Mouse (Mus musculus): ENCODE data around the gene C1qtnf2. TPM values are rescaled to one million over a fixed set of nuclear protein-coding genes. Genes with fewer than 3 reads are reported as not detected.

The C1qtnf2 gene
- 10 to 100 TPM; 15.4 to 15.8 TPM for total RNA-seq (2021)

DNA sequence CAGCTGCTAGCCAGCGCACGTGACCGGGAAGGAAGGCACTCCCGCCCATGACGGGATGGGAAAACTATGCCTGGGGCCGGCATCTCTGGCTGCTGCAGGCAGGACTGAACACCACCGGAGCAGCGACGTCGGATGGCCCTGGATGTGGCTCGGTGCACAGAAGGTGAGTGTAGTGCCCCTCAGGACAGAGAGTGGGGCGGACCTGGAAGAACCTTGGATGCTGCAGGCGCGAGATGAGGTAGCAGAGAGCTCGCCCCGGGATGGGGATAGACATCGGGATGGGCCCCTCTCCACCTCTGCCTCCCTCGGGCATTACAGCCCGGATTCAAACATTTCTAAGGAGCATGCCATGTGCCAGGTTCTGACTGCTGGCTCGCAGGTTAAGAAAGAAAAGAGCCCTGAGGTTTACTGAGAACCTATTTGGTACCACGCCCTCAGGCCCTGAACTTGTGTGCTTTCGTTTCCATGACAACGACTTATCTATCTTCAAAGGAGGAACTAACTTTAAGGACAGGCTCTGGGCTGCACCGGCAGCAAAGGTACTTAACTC is at the start of gene C1qtnf2:
TSS of gene C1qtnf2 (plus strand) at position 52 of the 550 bp plus-strand sequence.
- intact Hi-C loops (cut with DNase I): loop anchor here (5.0 kb wide), 1 partner anchor 623 kb away; no protein-coding TSS in a partner anchor
- DNase-seq: peak; percentile 77 to 82

GRCm38 (mm10) chr11:43424386-43424785 is 49.7 kb upstream of the C1qtnf2 start:
- no peak for DNase-seq
- intact Hi-C loops (cut with DNase I): no loop called here

- DNase-seq: no peak
- intact Hi-C loops (cut with DNase I): no loop called here
Observed at GRCm38 (mm10) chr11:43425166-43425709, 48.8 kb upstream of the C1qtnf2 start.

- peak; percentile 88 for DNase-seq
- intact Hi-C loops (cut with DNase I): no loop called here
Observed at GRCm38 (mm10) chr11:43425824-43426413, 48.2 kb upstream of the C1qtnf2 start, which contains the start of gene Pttg1. Gene Pttg1 (minus strand): TSS chr11:43426251.

DNA sequence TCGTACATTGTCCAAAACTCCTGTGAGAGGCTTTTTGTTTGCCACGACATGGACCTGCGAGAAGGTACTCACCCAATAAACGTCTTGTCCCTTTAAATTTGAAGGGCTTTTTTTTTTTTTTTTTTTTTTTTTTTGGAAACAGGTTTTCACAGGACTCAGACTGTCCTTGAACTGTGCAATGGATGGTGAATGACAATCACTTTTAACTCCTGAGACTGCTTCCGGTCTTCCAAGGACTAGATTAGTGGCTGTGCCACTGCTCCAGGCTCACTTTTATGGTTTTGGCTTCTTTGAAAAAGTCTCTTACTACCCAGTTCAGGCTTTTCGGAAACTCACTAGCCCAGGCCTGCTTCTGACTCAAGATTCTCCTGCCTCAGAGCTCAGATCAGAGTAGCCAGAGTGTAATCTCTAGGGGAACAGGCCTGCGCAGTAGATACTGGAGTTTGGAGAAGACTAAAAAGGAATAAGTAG is 47.6 kb upstream of the C1qtnf2 start:
- peak in 1 of 2 experiments; percentile 65 for DNase-seq
- intact Hi-C loops (cut with DNase I): no loop called here

GRCm38 (mm10) chr11:43433254-43434023 is 40.6 kb upstream of the C1qtnf2 start, which contains the start of gene Slu7:
Gene Slu7 (plus strand): TSS chr11:43433744.
- intact Hi-C loops (cut with DNase I): no loop called here

DNA sequence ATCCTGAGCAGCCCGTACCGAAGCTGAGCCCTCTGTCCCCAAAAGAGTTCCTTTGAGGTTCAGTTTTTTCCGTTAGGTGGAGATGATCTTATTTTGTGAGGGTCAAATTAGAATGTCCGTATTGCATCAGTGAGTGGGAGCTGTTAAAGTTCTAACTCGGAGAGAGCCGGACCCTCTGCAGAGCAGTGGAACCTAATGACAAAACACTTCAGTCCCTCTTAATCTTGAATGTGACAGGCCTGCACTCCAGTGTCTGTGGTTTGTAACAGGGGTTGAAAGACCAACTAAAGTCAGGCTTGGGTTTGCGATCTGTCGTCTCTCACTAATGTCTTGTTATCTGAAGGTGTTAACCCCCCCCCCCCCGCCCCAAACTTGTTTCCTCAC is 40.1 kb upstream of the C1qtnf2 start:
- intact Hi-C loops (cut with DNase I): no loop called here
- DNase-seq: no peak

More at GRCm38 (mm10) chr11:43433254-43434023, 40.6 kb upstream of the C1qtnf2 start, which contains the start of gene Slu7:
- peak; percentile 83 to 86 for DNase-seq

- DNase-seq: no peak
- intact Hi-C loops (cut with DNase I): no loop called here
Observed at GRCm38 (mm10) chr11:43441121-43441520, 33.0 kb upstream of the C1qtnf2 start.

GRCm38 (mm10) chr11:43443183-43443582 is 30.9 kb upstream of the C1qtnf2 start:
- intact Hi-C loops (cut with DNase I): no loop called here
- DNase-seq: no peak

- no peak for DNase-seq
- intact Hi-C loops (cut with DNase I): loop anchor here (5.0 kb wide), 1 partner anchor 162 kb away; no protein-coding TSS in a partner anchor
Observed at GRCm38 (mm10) chr11:43449916-43450315, 24.2 kb upstream of the C1qtnf2 start.

DNA sequence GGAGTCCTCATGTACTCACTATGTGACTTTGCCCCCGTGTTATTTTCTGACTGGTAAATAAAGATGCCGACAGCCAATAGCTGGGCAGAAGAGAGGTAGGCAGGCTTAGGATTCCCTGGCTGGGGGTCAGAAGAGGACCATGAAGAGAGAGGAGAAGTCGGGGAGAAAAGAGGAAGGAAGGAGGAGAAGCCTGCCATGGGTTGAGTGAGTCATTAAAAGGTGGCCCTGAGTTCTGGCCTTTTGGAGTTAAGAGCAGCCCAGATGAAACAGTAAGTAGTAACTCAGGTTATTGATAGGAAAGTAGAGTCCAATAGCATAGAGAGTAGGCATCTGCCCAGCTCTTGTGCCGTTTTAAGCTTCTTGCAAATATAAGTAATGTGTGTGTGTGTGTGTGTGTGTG is 22.8 kb upstream of the C1qtnf2 start:
- intact Hi-C loops (cut with DNase I): loop anchor here (5.0 kb wide), 1 partner anchor 161 kb away; no protein-coding TSS in a partner anchor

DNA sequence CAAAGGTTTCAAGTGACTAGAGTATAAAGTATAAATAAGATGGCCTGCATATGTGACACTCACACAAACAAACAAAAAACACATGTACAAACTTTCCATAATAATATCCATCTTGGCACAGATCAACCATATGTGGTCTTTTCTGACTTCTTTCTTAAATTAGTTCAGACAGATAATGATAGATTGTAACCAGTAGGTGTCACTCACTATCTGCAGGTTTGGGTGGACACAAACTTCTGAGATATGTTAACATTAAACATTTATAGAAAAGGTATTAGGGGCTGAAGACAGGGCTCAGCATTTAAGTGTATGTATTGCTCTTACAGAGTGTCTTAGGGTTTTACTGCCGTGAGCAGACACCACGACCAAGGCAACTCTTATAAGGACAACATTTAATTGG is 21.8 kb upstream of the C1qtnf2 start:
- intact Hi-C loops (cut with DNase I): loop anchor here (1.0 to 5.0 kb wide), 2 partner anchors 40 to 160 kb away; no protein-coding TSS in a partner anchor

More for the DNA sequence above, 22.8 kb upstream of the C1qtnf2 start:
- no peak for DNase-seq

GRCm38 (mm10) chr11:43463204-43463603 is 10.9 kb upstream of the C1qtnf2 start:
- intact Hi-C loops (cut with DNase I): no loop called here
- no peak for DNase-seq

More for the DNA sequence above, 21.8 kb upstream of the C1qtnf2 start:
- DNase-seq: no peak

GRCm38 (mm10) chr11:43470118-43470517 is 4.0 kb upstream of the C1qtnf2 start:
- intact Hi-C loops (cut with DNase I): loop anchor here (5.0 kb wide), 1 partner anchor 627 kb away; no protein-coding TSS in a partner anchor
- peak; percentile 65 to 75 for DNase-seq

DNA sequence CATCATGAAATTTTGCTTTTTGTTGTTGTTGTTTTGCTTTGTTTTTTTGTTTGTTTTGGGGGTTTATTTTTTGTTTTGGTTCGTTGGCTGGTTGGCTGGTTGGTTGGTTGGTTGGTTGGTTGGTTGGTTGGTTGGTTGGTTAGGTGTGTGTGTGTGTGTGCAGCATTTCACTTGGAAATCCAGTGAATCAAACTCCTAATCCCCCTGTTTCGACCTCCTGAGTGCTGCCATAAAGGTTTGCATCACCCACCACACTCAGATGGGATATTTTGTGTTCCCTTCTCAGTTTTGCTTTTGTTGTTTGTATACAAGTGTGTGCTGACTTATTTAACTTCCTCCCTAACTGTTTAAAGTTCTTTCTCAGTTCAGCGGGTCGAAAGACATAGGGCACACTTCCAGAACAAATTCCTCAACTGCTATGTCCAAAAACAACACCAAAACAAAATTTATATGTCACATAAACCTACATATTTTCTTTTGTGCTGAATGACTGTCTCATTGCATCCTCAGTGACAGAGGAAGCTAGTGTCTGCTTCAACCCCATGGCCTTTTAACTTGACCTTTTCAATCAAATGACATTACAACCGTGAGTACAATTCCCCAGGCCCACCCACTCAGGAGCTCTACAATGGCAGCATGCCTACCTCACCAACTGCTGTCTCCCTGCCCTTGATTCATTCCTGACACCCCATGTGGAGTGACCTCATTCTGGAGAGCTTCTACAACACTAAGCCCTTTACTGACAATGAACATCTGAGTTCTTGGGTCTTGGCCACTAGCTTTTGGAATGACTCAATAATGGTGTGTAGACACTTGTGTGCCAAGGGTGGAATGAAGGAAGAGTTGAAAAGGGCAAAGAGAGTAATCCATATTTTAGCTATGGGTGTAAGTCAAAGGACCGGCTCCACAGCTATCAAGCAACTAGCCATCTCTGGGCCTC is 2.9 kb upstream of the C1qtnf2 start:
- DNase-seq: peak; percentile 36 to 47
- intact Hi-C loops (cut with DNase I): loop anchor here (5.0 kb wide), 1 partner anchor 626 kb away; no protein-coding TSS in a partner anchor

- intact Hi-C loops (cut with DNase I): loop anchor here (5.0 kb wide), 1 partner anchor 624 kb away; no protein-coding TSS in a partner anchor
- DNase-seq: peak; percentile 27 to 38
Observed at GRCm38 (mm10) chr11:43473115-43473514, 961 bp upstream of the C1qtnf2 start.

GRCm38 (mm10) chr11:43473635-43474224 is 346 bp upstream of the C1qtnf2 start:
- intact Hi-C loops (cut with DNase I): loop anchor here (5.0 kb wide), 1 partner anchor 624 kb away; no protein-coding TSS in a partner anchor
- DNase-seq: peak in 1 of 2 experiments; percentile 1

DNA sequence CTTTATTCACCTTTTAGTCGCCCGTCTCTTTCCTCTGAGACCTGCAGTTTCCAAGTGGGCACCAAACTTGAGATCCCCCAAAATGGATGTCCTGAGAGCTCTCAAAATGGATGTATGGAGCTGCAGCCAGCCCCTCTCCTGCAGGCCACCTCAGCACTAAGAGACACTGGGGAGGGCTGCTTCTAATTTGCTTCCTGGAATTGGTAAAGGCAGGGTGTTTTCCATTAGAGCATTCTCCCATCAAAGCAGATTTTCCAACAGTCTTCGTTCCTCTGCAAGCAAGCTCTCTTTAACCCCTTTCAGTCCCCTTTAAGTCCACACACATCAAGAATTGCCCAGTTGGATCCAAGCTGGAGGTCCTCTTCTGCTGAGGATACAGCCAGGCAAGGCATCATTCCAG is 5.3 kb downstream of the C1qtnf2 start:
- intact Hi-C loops (cut with DNase I): no loop called here
- DNase-seq: no peak

- intact Hi-C loops (cut with DNase I): no loop called here
- DNase-seq: no peak
Observed at GRCm38 (mm10) chr11:43480561-43480960, 6.5 kb downstream of the C1qtnf2 start.

Measured in heart, postnatal 10 days (tissue).